Mouse (Mus musculus) layer of hippocampus, postnatal 36 days (tissue): ENCODE results near the gene Rab3gap2. TPM values are rescaled to one million over a fixed set of nuclear protein-coding genes. Genes with fewer than 3 reads are reported as not detected.

ENCODE experiments used
- DNase-seq, 2 experiments: peaks; one replicate each; pipeline ENCODE4 v3.0.0; 2022
- microRNA-seq, 2 experiments: library from miRNA; unstranded; fragments of <30 nt; microRNA quantifications; one replicate each; pipeline ENCODE4 v1.2.0; 2021
- total RNA-seq, 2 experiments: library from RNA; stranded (reverse); gene quantifications; 2 replicates each; pipeline ENCODE4 v1.2.3; 2021

The Rab3gap2 gene
- total RNA-seq, 2 experiments from 2014 or later = 62.6 to 65.9 TPM

- DNase-seq = no peak
Observed at GRCm38 (mm10) chr1:185333651-185334050, 129.7 kb downstream of the Rab3gap2 start.

GRCm38 (mm10) chr1:185334136-185334535 lies 130.2 kb downstream of the Rab3gap2 start:
- DNase-seq = no peak

- DNase-seq = no peak
Observed at GRCm38 (mm10) chr1:185335231-185335765, 131.4 kb downstream of the Rab3gap2 start.

Small RNA genes within 50 kb of the gene (microRNA-seq; reads per million reads assigned to microRNA genes)
- gene Mir194-1 (0 to 0.42 reads per million in 2 experiments), gene Mir215 (0.60 to 0.85 reads per million in 2 experiments), gene Mir664 (143 to 148 reads per million in 2 experiments)

Other genes with a start within 250 kb of the Rab3gap2 start
- 10 to 100 TPM; 51.6 to 54.3 TPM for gene Mark1, start 204.5 kb upstream of the Rab3gap2 start, total RNA-seq
- 10 to 100 TPM; 31.7 to 31.9 TPM for gene Iars2, start 125.3 kb downstream of the Rab3gap2 start, total RNA-seq
- 10 to 100 TPM; 74.8 to 76.2 TPM for gene Bpnt1, start 128.0 kb downstream of the Rab3gap2 start, total RNA-seq
- gene Eprs, start 158.9 kb downstream of the Rab3gap2 start, total RNA-seq = 10 to 100 TPM; 69.1 to 70.7 TPM